Mouse (Mus musculus) layer of hippocampus, adult 8-10 months (tissue): ENCODE measurements around the gene Tmem51. TPM values are rescaled to one million over a fixed set of nuclear protein-coding genes. Genes with fewer than 3 reads are reported as not detected.
A peak's percentile ranks its signal among the peaks of the same experiment; 100 is the strongest.
"Not testable (repeated sequence)": the region's sequence is repeated elsewhere in the genome, so short reads cannot be mapped to it uniquely, and the experiment has no call there.

Experiments used
- DNase-seq, 2 experiments: peaks; one replicate each; pipeline ENCODE4 v3.0.0; 2022; ENCODE audit warnings: low spot score in 2 of 2
- total RNA-seq, 4 experiments: library from RNA; stranded (reverse); gene quantifications; 2 replicates each; pipeline ENCODE4 v1.2.4; 2022

Tmem51 gene
- total RNA-seq, 4 experiments from 2014 or later = 3.4 to 7.1 (median 6.0) TPM

GRCm38 (mm10) chr4:142060455-142061378 is 23.4 kb downstream of the Tmem51 start:
- peak; percentile 44 to 49 for DNase-seq

GRCm38 (mm10) chr4:142059841-142060193 is 24.3 kb downstream of the Tmem51 start:
- DNase-seq = no peak

- no peak for DNase-seq
These were observed 24.8 kb downstream of the Tmem51 start for GRCm38 (mm10) chr4:142059113-142059840.

- DNase-seq = peak; percentile 51 to 53
These were observed 26.4 kb downstream of the Tmem51 start for GRCm38 (mm10) chr4:142057529-142058216.

GRCm38 (mm10) chr4:142055600-142055999 is 28.5 kb downstream of the Tmem51 start:
- DNase-seq = no peak

- no peak for DNase-seq
These were observed 29.5 kb downstream of the Tmem51 start for GRCm38 (mm10) chr4:142054580-142054979.

GRCm38 (mm10) chr4:142053661-142054448 is 30.2 kb downstream of the Tmem51 start:
- no peak for DNase-seq

GRCm38 (mm10) chr4:142053261-142053660 is 30.8 kb downstream of the Tmem51 start:
- DNase-seq = no peak

- DNase-seq = no peak
These were observed 31.5 kb downstream of the Tmem51 start for GRCm38 (mm10) chr4:142052391-142053132.

GRCm38 (mm10) chr4:142051883-142052282 is 32.2 kb downstream of the Tmem51 start:
- DNase-seq = not testable (repeated sequence)

GRCm38 (mm10) chr4:142049963-142050362 is 34.1 kb downstream of the Tmem51 start:
- no peak for DNase-seq

GRCm38 (mm10) chr4:142048391-142048790 is 35.7 kb downstream of the Tmem51 start:
- DNase-seq = peak in 1 of 2 experiments; percentile 15

- no peak for DNase-seq
These were observed 37.1 kb downstream of the Tmem51 start for GRCm38 (mm10) chr4:142047005-142047404.

- DNase-seq = no peak
These were observed 37.6 kb downstream of the Tmem51 start for GRCm38 (mm10) chr4:142046496-142046895.

- no peak for DNase-seq
These were observed 38.4 kb downstream of the Tmem51 start for GRCm38 (mm10) chr4:142045595-142046163.

GRCm38 (mm10) chr4:142044452-142044851 is 39.7 kb downstream of the Tmem51 start:
- no peak for DNase-seq

GRCm38 (mm10) chr4:142039662-142040353 is 44.3 kb downstream of the Tmem51 start:
- no peak for DNase-seq

GRCm38 (mm10) chr4:142037897-142038296 is 46.2 kb downstream of the Tmem51 start:
- DNase-seq = no peak

GRCm38 (mm10) chr4:142028533-142028932 is 55.6 kb downstream of the Tmem51 start:
- DNase-seq = no peak
